Mouse (Mus musculus) hindbrain, embryonic 12.5 days (tissue): ENCODE results near the gene Tpte. TPM values are rescaled to one million over a fixed set of nuclear protein-coding genes. Genes with fewer than 3 reads are reported as not detected.

Experiments used
- ATAC-seq: fragments of 200-750 bp; cut with Nextera tagmentation; 2 replicates; pipeline ENCODE4 v1.8.0; 2017; ENCODE audit warnings: moderate TSS enrichment; ENCODE audit not compliant: low FRiP score
- H3K27ac ChIP-seq: fragments of 300-500 bp; sonication (generic); 2 replicates; pipeline ENCODE4 v1.5.1; 2016; ENCODE audit warnings: mild to moderate bottlenecking
- H3K27me3 ChIP-seq: fragments of 300-500 bp; sonication (generic); 2 replicates; pipeline ENCODE4 v1.6.1; 2016; ENCODE audit warnings: mild to moderate bottlenecking
- H3K36me3 ChIP-seq: fragments of 300-500 bp; sonication (generic); 2 replicates; pipeline ENCODE4 v1.6.1; 2016; ENCODE audit warnings: mild to moderate bottlenecking
- H3K4me1 ChIP-seq: fragments of 300-500 bp; sonication (generic); 2 replicates; pipeline ENCODE4 v1.6.1; 2016
- H3K4me2 ChIP-seq: fragments of 300-500 bp; sonication (generic); replicated peaks from 2 replicates; pipeline ENCODE4 v1.6.1; 2016; ENCODE audit warnings: mild to moderate bottlenecking
- H3K4me3 ChIP-seq: fragments of 300-500 bp; sonication (generic); 2 replicates; pipeline ENCODE4 v1.5.1; 2016; ENCODE audit warnings: mild to moderate bottlenecking
- H3K9ac ChIP-seq: fragments of 300-500 bp; sonication (generic); 2 replicates; pipeline ENCODE4 v1.6.1; 2016; ENCODE audit warnings: mild to moderate bottlenecking, moderate library complexity
- H3K9me3 ChIP-seq: fragments of 300-500 bp; sonication (generic); replicated peaks from 2 replicates; pipeline ENCODE4 v1.6.1; 2016; ENCODE audit warnings: mild to moderate bottlenecking
- WGBS: fragments of 180-500 bp; shearing (Covaris S2); methylation state at CpG from one replicate; pipeline ENCODE4 v1.1.7; 2016; 5-methylcytosine and 5-hydroxymethylcytosine counted together
- polyA plus RNA-seq: library from polyadenylated mRNA; unstranded; fragments of >200 nt; fragmentation: Nextera tagmentation; extraction: Ambion mirVana; gene quantifications from 2 replicates; pipeline ENCODE4 v1.2.1, GENCODE M21; 2016

Tpte gene
- polyA plus RNA-seq, 1 experiment from 2014 or later, result not detected

DNA sequence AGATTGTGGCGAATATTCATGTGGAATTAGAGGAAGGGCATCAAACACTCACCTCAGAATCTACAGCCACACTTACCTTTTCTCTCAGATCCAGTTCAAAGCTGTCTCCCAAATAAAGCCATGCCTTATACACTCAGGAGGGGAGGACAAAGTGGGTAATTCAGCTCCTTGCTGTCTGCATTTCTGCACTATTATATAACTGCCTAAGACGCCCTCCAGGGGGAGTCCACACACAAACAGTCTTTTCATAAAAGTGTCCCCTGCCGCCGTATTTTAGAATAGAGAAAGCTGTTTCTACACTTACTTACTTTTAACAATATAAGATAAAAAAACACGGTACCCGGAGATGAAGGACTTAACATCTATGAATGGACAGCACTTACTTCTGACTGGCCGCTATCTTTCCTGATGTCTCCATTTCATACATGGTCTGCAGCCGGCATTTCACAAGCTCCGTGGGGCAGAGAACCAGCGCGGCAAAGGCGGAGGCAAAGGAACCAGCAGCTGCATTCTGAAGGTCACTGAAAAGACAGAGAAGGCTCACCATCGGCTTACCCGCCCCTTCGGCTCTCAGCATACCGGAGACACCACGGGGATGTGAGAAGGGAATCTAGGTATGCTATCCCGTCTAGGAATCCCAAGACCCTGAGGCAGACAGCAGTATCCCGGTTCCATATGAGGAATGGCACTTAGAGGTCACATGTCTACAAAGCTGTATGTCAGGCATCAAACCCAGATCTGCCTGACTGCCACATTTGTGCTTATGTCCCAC lies 99.8 kb downstream of the Tpte start:
- H3K36me3 ChIP-seq, result peaks cover 18% of the 10 kb centered on the region
- H3K27ac ChIP-seq, result no peak overlapping the region
- H3K4me2 ChIP-seq, result no peak overlapping the region
- no peak overlapping the region for H3K4me3 ChIP-seq
- H3K4me1 ChIP-seq, result no peaks in the 10 kb centered on the region
- ATAC-seq, result no peak
- 85% methylated on average over 19 of the region's 19 CpGs for WGBS
- no peaks in the 10 kb centered on the region for H3K9me3 ChIP-seq
- no peaks in the 10 kb centered on the region for H3K27me3 ChIP-seq
- no peak overlapping the region for H3K9ac ChIP-seq

DNA sequence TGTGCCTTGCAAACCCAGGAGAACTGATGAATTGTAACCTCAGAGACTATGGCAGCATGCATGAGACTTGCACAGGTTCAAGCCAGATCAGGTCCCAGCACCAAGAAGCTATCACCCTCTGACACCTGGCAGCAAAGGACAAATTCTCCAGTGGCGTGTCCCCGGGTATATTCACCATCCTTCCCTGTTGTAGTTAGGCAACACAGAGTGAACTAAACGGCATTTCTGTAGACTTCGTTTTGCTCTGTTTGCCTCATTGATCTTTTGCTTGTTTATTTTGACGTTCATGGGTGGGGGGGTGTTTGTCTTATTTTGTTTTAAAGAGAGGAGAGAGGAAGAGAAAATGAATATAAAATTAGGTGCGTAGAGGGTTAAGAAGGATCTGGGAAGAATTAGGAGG lies 101.9 kb downstream of the Tpte start:
- H3K4me3 ChIP-seq, result no peak overlapping the region

DNA sequence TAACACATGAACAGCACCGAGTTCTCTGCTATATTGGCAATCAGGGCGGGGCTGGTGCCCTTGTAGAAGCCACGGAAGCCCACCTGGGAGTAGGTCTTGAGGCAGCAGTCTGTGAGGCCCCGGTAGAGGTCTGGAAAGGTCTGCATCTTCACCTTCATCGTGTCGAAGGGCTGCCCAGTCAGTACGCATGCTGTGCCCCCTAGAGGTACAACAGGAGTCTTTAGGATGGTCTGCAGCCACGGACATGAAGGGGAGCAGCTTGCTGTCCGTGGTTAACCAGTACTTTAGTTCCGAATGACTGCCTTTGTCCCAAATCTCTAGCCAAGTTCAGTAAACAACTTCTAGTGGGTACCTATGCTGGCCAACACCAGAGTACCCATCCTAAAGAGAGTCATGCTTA lies 106.6 kb downstream of the Tpte start:
- 79% methylated on average over 10 of the region's 10 CpGs for WGBS
- H3K27ac ChIP-seq, result no peak overlapping the region
- no peaks in the 10 kb centered on the region for H3K9me3 ChIP-seq
- ATAC-seq, result no peak
- no peak overlapping the region for H3K4me2 ChIP-seq
- no peak overlapping the region for H3K9ac ChIP-seq
- H3K27me3 ChIP-seq, result no peaks in the 10 kb centered on the region
- H3K36me3 ChIP-seq, result peaks cover 25% of the 10 kb centered on the region
- H3K4me3 ChIP-seq, result no peak overlapping the region
- H3K4me1 ChIP-seq, result no peaks in the 10 kb centered on the region

More for the DNA sequence above, 101.9 kb downstream of the Tpte start:
- Histone ChIP-seq H3K4me2 (no peak overlapping the region), H3K36me3 (peaks cover 37% of the 10 kb centered on the region), H3K27me3 (no peaks in the 10 kb centered on the region), H3K4me1 (no peaks in the 10 kb centered on the region), H3K9ac (no peak overlapping the region), H3K27ac (no peak overlapping the region), H3K9me3 (no peaks in the 10 kb centered on the region)
- no peak for ATAC-seq
- 93% methylated on average over 6 of the region's 6 CpGs for WGBS

DNA sequence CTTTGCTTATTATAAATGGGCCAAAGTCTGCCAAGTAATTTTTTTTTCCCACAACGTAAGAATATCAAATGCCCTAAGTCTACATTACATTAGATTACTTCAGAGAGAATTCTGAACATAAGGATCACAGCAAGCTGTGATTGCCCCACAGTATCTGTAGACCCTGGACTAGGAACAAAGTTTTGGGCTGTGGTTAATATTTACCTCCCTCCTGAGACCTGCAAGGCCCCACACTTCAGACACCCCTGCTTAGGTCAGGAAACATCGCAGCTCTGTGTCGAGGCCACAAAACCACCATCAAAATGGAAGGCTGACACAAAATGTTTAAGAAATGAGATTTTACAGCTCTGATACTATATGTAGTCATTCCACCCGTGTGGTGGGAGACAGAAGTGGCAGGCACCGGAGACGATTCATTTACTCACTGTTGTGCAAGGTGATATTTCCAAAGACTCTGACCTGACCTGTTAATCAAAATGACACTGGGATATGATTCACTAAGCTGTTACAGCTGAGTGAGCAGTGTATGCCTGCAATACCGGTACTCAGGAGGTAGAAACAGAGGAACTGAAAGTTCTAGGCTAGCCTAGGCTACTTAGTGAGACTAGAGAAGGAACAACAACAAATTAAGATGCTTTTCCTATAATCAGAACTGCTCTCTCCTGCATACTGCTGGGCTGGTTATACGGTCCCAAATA lies 107.7 kb downstream of the Tpte start:
- no peak overlapping the region for H3K27ac ChIP-seq
- no peaks in the 10 kb centered on the region for H3K9me3 ChIP-seq
- no peak overlapping the region for H3K4me3 ChIP-seq
- H3K36me3 ChIP-seq, result peaks cover 25% of the 10 kb centered on the region
- WGBS, result 88% methylated on average over 8 of the region's 8 CpGs
- H3K4me1 ChIP-seq, result no peaks in the 10 kb centered on the region
- no peak overlapping the region for H3K9ac ChIP-seq
- no peaks in the 10 kb centered on the region for H3K27me3 ChIP-seq
- ATAC-seq, result no peak
- no peak overlapping the region for H3K4me2 ChIP-seq

DNA sequence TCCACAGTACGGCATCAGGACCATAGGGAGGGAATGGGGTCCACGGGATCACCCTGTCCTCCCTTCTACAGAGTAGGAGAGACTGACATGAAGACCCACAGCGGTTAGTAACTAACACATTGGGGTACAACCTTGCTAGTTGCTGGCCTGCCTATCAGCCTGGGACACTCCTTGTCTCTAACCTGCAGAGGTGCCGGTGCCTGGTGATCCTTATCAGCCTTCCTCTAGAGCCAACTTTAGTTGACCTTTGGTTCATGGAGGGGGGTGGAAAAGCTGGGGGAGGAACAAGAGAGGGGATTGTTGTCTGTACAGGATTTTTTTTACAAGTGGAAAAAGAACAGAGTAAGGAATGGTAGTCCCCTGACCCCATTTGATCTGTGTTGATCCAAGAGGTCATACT lies 111.2 kb downstream of the Tpte start:
- no peak overlapping the region for H3K4me2 ChIP-seq
- no peak overlapping the region for H3K4me3 ChIP-seq
- ATAC-seq, result no peak
- peaks cover 10% of the 10 kb centered on the region; the same call in 1 of the 2 replicates for H3K36me3 ChIP-seq
- H3K27ac ChIP-seq, result no peak overlapping the region
- H3K27me3 ChIP-seq, result no peaks in the 10 kb centered on the region
- H3K9ac ChIP-seq, result no peak overlapping the region
- H3K4me1 ChIP-seq, result 0 out of 2 replicates have a peak, but pooled peaks cover 3% of the 10 kb centered on the region
- H3K9me3 ChIP-seq, result no peaks in the 10 kb centered on the region
- 86% methylated on average over 4 of the region's 4 CpGs for WGBS

DNA sequence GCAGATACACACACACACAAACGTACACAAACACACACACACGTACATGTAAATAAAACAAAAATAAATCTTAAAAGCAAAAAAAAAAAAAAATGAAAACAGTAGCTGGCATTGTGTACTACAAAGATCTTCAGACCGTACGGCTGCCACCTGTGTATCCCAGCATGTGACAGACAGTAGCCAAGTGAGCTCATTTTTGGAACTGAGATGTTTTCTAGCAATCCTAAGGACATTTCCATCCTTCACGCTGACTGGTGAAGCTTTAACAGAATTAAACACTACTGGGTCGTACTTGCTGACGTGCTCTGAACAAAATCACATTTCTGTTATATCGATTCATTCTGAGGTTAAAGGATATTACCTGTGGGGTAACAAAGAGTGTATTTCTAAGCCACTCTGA lies 112.0 kb downstream of the Tpte start:
- no peak overlapping the region for H3K4me2 ChIP-seq
- H3K27me3 ChIP-seq, result no peaks in the 10 kb centered on the region
- no peak for ATAC-seq
- peaks cover 4% of the 10 kb centered on the region; the same call in 1 of the 2 replicates for H3K36me3 ChIP-seq
- H3K9ac ChIP-seq, result no peak overlapping the region
- H3K9me3 ChIP-seq, result no peaks in the 10 kb centered on the region
- H3K4me3 ChIP-seq, result no peak overlapping the region
- H3K27ac ChIP-seq, result no peak overlapping the region
- WGBS, result 96% methylated on average over 8 of the region's 8 CpGs
- 0 out of 2 replicates have a peak, but pooled peaks cover 3% of the 10 kb centered on the region for H3K4me1 ChIP-seq

DNA sequence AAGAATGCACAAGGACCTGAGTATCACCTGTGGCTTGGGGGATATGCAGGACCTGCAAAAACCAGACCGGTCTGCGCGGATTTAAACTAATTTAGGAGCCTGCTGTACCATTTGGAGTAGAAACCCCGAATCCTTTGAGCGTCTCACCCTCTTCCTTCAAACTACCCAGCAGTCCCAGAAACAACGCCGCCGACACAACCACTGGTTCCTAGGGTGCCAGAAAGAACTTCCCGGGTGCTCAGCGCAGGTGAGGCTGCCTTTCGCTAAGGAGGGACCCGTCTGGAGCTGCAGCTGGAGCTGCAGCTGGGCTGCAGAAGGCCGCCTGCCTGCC lies 114.5 kb downstream of the Tpte start:
- ATAC-seq, result no peak
- peak overlapping the region; percentile 56 for H3K27ac ChIP-seq

DNA sequence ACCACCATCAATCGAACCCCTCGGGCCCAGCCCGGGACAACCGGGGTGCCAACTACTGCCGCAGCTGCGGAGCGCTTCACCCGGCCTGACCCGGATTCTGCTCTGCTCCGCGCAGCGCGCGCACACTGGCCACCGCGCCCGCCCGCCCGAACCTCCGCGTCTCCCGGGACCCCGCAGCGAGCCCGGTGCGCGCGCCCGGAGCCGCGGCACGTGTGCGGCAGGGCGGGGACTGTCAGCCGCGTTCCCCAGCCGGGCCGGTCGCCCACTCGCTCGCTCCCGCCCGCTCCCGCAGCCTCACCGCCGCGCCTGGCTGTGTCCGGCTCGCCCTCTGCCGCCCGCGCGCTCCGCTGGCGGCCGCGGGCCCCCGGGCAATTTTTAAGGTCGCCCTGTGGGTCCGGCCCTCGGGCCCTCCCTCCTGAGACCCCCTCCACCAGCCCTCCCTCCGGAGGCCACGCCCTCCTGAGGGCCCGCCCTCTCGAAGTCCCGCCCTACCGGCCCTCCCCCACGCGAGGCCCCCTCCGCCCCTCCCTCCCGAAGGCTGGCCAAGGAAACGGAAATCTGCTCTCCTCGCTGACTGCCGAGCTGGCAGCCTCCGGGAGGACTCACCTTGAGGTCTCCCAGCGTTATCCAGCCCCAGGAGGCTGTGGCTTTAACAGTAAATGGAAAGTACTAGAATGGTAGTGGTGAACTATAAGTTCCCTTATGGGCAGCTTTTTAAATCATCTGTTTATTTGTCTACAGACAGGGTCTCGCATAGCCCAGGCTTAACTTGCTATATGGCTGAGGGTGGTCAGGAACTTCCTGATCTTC lies 115.1 kb downstream of the Tpte start, which contains the start of gene Slc25a15:
Gene Slc25a15 (minus strand): TSS at position 456 of the 810 bp plus-strand sequence.
- Histone ChIP-seq H3K27me3 (no peaks in the 10 kb centered on the region), H3K9me3 (no peaks in the 10 kb centered on the region), H3K4me3 (peak within 1 kb of the TSS; percentile 64), H3K4me2 (peak within 1 kb of the TSS; percentile 61), H3K27ac (peak within 1 kb of the TSS; percentile 56), H3K36me3 (no peaks in the 10 kb centered on the region), H3K4me1 (0 out of 2 replicates have a peak, but pooled peaks cover 3% of the 10 kb centered on the region), H3K9ac (peak within 1 kb of the TSS; percentile 67)
- under 1% methylated on average over 76 of the region's 77 CpGs for WGBS
- peak; percentile 93 for ATAC-seq

More for the DNA sequence above, 114.5 kb downstream of the Tpte start:
- no peaks in the 10 kb centered on the region for H3K27me3 ChIP-seq
- H3K4me1 ChIP-seq, result 0 out of 2 replicates have a peak, but pooled peaks cover 3% of the 10 kb centered on the region
- H3K36me3 ChIP-seq, result no peaks in the 10 kb centered on the region
- H3K9ac ChIP-seq, result peak overlapping the region; percentile 67
- no peaks in the 10 kb centered on the region for H3K9me3 ChIP-seq
- peak overlapping the region; percentile 61 for H3K4me2 ChIP-seq
- H3K4me3 ChIP-seq, result peak overlapping the region; percentile 64
- WGBS, result 2% methylated on average over 13 of the region's 13 CpGs

DNA sequence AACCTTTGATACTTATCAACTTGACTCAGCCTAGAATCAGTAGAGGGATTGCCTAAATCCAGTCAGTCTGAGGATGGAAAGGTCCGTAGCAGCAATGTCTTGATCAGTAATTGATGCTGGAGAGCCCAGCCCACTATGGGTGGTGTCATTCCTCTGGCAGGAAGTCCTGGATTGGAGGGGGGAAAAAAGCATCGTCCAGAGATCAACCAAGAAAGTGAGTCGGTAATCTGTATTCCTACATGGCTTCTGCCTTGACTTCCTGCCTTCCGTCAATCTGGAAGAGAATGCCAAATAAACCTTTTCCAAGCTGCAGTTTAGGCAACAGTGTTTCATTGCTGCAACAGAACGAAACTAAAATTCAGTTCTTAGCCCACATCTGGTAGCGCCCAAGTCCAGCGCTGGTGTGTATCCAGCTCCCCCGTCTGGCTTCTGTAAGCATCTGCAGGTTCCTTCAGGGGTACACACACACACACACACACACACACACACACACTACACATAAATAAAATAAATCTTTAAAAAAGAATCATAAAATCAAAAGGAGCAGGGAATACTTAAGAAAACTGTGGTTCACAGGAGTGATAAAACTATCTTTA lies 116.1 kb downstream of the Tpte start:
- Histone ChIP-seq H3K4me1 (0 out of 2 replicates have a peak, but pooled peaks cover 3% of the 10 kb centered on the region), H3K9ac (peak overlapping the region; percentile 67), H3K4me3 (peak overlapping the region; percentile 64), H3K27ac (peak overlapping the region; percentile 56), H3K36me3 (no peaks in the 10 kb centered on the region), H3K9me3 (no peaks in the 10 kb centered on the region), H3K27me3 (no peaks in the 10 kb centered on the region), H3K4me2 (peak overlapping the region; percentile 61)
- WGBS, result 89% methylated on average over 8 of the region's 8 CpGs
- no peak for ATAC-seq

DNA sequence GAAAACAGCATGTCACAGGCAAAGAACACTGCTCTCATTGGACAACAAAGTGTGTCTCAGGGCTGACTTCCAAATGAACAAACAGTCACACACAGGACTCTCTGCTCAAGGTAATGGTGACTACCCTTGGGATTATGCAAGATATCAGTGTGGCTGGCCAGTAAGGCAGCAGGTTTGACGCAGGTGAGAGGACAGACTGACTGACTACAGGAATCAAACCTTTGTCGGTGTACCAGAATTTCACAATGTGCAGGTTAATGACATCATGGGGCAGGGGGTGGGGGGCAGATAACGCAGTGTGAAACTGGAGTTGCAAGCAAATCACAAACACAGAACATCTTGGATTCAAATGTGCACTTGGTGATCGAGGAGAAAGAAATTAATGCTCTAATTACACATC lies 117.4 kb downstream of the Tpte start:
- Histone ChIP-seq H3K4me2 (no peak overlapping the region), H3K9ac (no peak overlapping the region), H3K4me3 (no peak overlapping the region), H3K9me3 (no peaks in the 10 kb centered on the region), H3K36me3 (no peaks in the 10 kb centered on the region), H3K4me1 (0 out of 2 replicates have a peak, but pooled peaks cover 3% of the 10 kb centered on the region), H3K27me3 (no peaks in the 10 kb centered on the region), H3K27ac (no peak overlapping the region)
- 87% methylated on average over 4 of the region's 4 CpGs for WGBS
- ATAC-seq, result no peak

DNA sequence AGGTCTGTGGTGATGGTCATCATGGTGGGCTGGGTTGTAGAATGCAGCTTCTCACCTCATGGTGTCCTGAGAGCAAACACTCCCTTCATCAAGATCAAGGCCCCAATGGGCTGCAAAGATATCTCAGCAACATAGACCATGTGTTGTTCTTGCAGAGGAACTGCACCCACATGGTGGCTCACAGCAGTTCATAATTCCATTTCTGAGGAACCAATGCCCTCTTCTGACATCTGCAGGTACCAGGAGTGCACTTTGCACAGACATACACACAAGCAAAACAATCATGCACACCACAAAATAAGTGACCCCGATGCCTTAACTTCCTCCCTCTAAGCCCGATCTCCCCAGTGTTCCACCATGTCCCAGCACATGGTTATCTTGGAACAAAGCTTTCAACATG lies 120.0 kb downstream of the Tpte start:
- no peaks in the 10 kb centered on the region for H3K27me3 ChIP-seq
- WGBS, result 93% methylated on average over 2 of the region's 2 CpGs

DNA sequence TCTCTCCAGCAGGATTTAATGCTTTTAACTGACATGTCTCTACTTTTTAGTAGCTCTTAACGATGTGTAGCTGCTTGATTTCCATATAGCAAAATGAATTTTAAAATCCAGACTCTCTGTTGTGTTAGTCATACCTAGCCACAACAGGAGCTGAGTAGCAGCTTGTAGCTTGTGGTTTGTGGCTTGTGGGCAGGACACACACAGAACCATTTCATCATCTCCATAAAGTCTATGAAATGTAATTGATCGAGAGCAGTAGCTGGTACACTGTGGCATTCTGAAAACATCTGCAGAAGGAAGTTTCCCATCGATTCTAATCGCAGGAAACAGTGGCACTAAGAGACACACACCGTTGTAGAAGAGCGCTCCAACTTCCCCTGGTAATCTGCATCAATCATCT lies 122.5 kb downstream of the Tpte start:
- 78% methylated on average over 6 of the region's 6 CpGs for WGBS
- ATAC-seq, result no peak
- Histone ChIP-seq H3K4me1 (no peaks in the 10 kb centered on the region), H3K4me2 (no peak overlapping the region), H3K36me3 (no peaks in the 10 kb centered on the region), H3K9me3 (no peaks in the 10 kb centered on the region), H3K27ac (no peak overlapping the region), H3K4me3 (no peak overlapping the region), H3K9ac (no peak overlapping the region), H3K27me3 (no peaks in the 10 kb centered on the region)

More for the DNA sequence above, 120.0 kb downstream of the Tpte start:
- no peak overlapping the region for H3K4me2 ChIP-seq
- H3K4me1 ChIP-seq, result 0 out of 2 replicates have a peak, but pooled peaks cover 3% of the 10 kb centered on the region
- H3K9me3 ChIP-seq, result no peaks in the 10 kb centered on the region
- ATAC-seq, result no peak
- no peak overlapping the region for H3K4me3 ChIP-seq
- H3K36me3 ChIP-seq, result no peaks in the 10 kb centered on the region
- H3K27ac ChIP-seq, result no peak overlapping the region
- H3K9ac ChIP-seq, result no peak overlapping the region
